Mouse (Mus musculus) 416B (cell line): ENCODE data around the gene Afg3l1.
"Not testable (repeated sequence)": the region's sequence is repeated elsewhere in the genome, so short reads cannot be mapped to it uniquely, and the experiment has no call there.

ENCODE experiments used
- DNase-seq: peaks from one replicate; pipeline ENCODE4 v3.0.0; 2011; ENCODE audit warnings: low read depth

The Afg3l1 gene

GRCm38 (mm10) chr8:123477737-123478258, at the start of gene Afg3l1:
Afg3l1 (plus strand) TSS chr8:123477903.
- DNase-seq, result peak; percentile 93

GRCm38 (mm10) chr8:123428343-123428893, 49.3 kb upstream of the Afg3l1 start:
- DNase-seq, result no peak

- DNase-seq, result no peak
These were observed 48.6 kb upstream of the Afg3l1 start for GRCm38 (mm10) chr8:123428939-123429721.

- not testable (repeated sequence) for DNase-seq
These were observed 48.0 kb upstream of the Afg3l1 start for GRCm38 (mm10) chr8:123429722-123430013.

GRCm38 (mm10) chr8:123430936-123431335, 46.8 kb upstream of the Afg3l1 start:
- DNase-seq, result not testable (repeated sequence)

GRCm38 (mm10) chr8:123431616-123432365, 45.9 kb upstream of the Afg3l1 start:
- no peak for DNase-seq

- no peak for DNase-seq
These were observed 45.3 kb upstream of the Afg3l1 start for GRCm38 (mm10) chr8:123432381-123432780.

GRCm38 (mm10) chr8:123433241-123433974, 44.3 kb upstream of the Afg3l1 start:
- not testable (repeated sequence) for DNase-seq

GRCm38 (mm10) chr8:123441788-123442187, 35.9 kb upstream of the Afg3l1 start:
- no peak for DNase-seq

- DNase-seq, result no peak
These were observed 35.4 kb upstream of the Afg3l1 start for GRCm38 (mm10) chr8:123442351-123442750.

- DNase-seq, result peak; percentile 99
These were observed 34.7 kb upstream of the Afg3l1 start for GRCm38 (mm10) chr8:123442871-123443575.

- DNase-seq, result peak; percentile 74
These were observed 34.2 kb upstream of the Afg3l1 start for GRCm38 (mm10) chr8:123443576-123443921.

- peak; percentile 94 for DNase-seq
These were observed 33.6 kb upstream of the Afg3l1 start for GRCm38 (mm10) chr8:123444131-123444530.

- DNase-seq, result no peak
These were observed 31.7 kb upstream of the Afg3l1 start for GRCm38 (mm10) chr8:123445981-123446380.

- no peak for DNase-seq
These were observed 30.9 kb upstream of the Afg3l1 start for GRCm38 (mm10) chr8:123446799-123447198.

GRCm38 (mm10) chr8:123450783-123451182, 26.9 kb upstream of the Afg3l1 start:
- DNase-seq, result peak; percentile 90

GRCm38 (mm10) chr8:123451747-123452146, 26.0 kb upstream of the Afg3l1 start:
- not testable (repeated sequence) for DNase-seq

- peak; percentile 81 for DNase-seq
These were observed 25.6 kb upstream of the Afg3l1 start for GRCm38 (mm10) chr8:123452149-123452548.

GRCm38 (mm10) chr8:123453291-123453690, 24.4 kb upstream of the Afg3l1 start:
- no peak for DNase-seq

- DNase-seq, result no peak
These were observed 23.8 kb upstream of the Afg3l1 start for GRCm38 (mm10) chr8:123453951-123454350.

GRCm38 (mm10) chr8:123454559-123454958, 23.1 kb upstream of the Afg3l1 start:
- DNase-seq, result peak; percentile 96

GRCm38 (mm10) chr8:123463651-123464050, 14.1 kb upstream of the Afg3l1 start:
- no peak for DNase-seq
